In genomic region chr9:94821268-94821667, GRCm38 (mm10) we compare ENCODE assay signal across 33 mouse cellular contexts.
"Had no signal": no experiment of that assay in that cellular context is flagged by ENCODE, and none has a peak within 500 bp of the region (broad histone marks: within the 10 kb centered on the region; RNA-seq: fewer than 3 reads in every experiment).

No protein-coding gene starts in this region.

- H3K9ac ChIP-seq: heart, embryonic 12.5 days; heart, embryonic 13.5 days; heart, embryonic 15.5 days; hindbrain, embryonic 12.5 days; hindbrain, embryonic 13.5 days; hindbrain, embryonic 14.5 days; hindbrain, embryonic 15.5 days; kidney, embryonic 15.5 days had no signal

- H3K4me1 ChIP-seq: heart, embryonic 10.5 days; heart, embryonic 12.5 days; heart, embryonic 13.5 days; heart, embryonic 15.5 days; hindbrain, embryonic 10.5 days; hindbrain, embryonic 12.5 days; hindbrain, embryonic 13.5 days; hindbrain, embryonic 15.5 days; kidney, embryonic 15.5 days had no signal

- H3K27ac ChIP-seq: heart, embryonic 10.5 days; heart, embryonic 13.5 days; heart, embryonic 15.5 days; hindbrain, embryonic 10.5 days; hindbrain, embryonic 12.5 days; hindbrain, embryonic 13.5 days; hindbrain, embryonic 14.5 days; hindbrain, embryonic 15.5 days; hindbrain, postnatal 0 days; kidney, embryonic 15.5 days; kidney, postnatal 0 days; layer of hippocampus, adult 2 months; left cerebral cortex, adult 2 months had no signal

- ATAC-seq: hindbrain, embryonic 16.5 days; hindbrain, postnatal 0 days; inflammation-experienced regulatory T-cells, adult 6 months had no signal

- H3K27me3 ChIP-seq: heart, embryonic 12.5 days; heart, embryonic 13.5 days; heart, embryonic 15.5 days; hindbrain, embryonic 12.5 days; hindbrain, embryonic 13.5 days; hindbrain, embryonic 15.5 days; kidney, embryonic 15.5 days had no signal

- H3K4me3 ChIP-seq: heart, embryonic 10.5 days; heart, embryonic 12.5 days; heart, embryonic 13.5 days; heart, embryonic 15.5 days; hindbrain, embryonic 10.5 days; hindbrain, embryonic 12.5 days; hindbrain, embryonic 13.5 days; hindbrain, embryonic 15.5 days; kidney, embryonic 15.5 days; layer of hippocampus, adult 2 months; left cerebral cortex, adult 2 months had no signal

- H3K9me3 ChIP-seq: heart, embryonic 10.5 days; heart, embryonic 12.5 days; heart, embryonic 13.5 days; heart, embryonic 15.5 days; hindbrain, embryonic 10.5 days; hindbrain, embryonic 12.5 days; hindbrain, embryonic 13.5 days; hindbrain, embryonic 15.5 days; kidney, embryonic 15.5 days had no signal

- H3K36me3 ChIP-seq: heart, embryonic 10.5 days; heart, embryonic 12.5 days; heart, embryonic 13.5 days; heart, embryonic 15.5 days; hindbrain, embryonic 10.5 days; hindbrain, embryonic 12.5 days; hindbrain, embryonic 13.5 days; hindbrain, embryonic 15.5 days; kidney, embryonic 15.5 days had no signal

- H3K4me2 ChIP-seq: heart, embryonic 11.5 days; heart, embryonic 12.5 days; heart, embryonic 13.5 days; heart, embryonic 15.5 days; hindbrain, embryonic 12.5 days; hindbrain, embryonic 13.5 days; hindbrain, embryonic 14.5 days; hindbrain, embryonic 15.5 days; kidney, embryonic 15.5 days had no signal

- DNase-seq: heart, postnatal 10 days; heart, postnatal 14 days; heart, postnatal 36 days; heart, postnatal 4 days; kidney, adult 11 months; kidney, adult 18-20 months; kidney, adult 2 months; kidney, adult 8-10 months; kidney, adult 9 months; kidney, postnatal 10 days; kidney, postnatal 14 days; kidney, postnatal 25 days; kidney, postnatal 36 days; kidney, postnatal 4 days; layer of hippocampus, adult 9-11 months; layer of hippocampus, postnatal 36 days had no signal
